Mouse (Mus musculus) kidney, adult 2 months (tissue): Measurements from ENCODE around the gene F5. TPM values are rescaled to one million over a fixed set of nuclear protein-coding genes. Genes with fewer than 3 reads are reported as not detected.

Experiments
- DNase-seq: peaks from one replicate; pipeline ENCODE4 v3.0.0; 2021
- H3K27ac ChIP-seq: fragments of 200-500 bp; 2 replicates; pipeline ENCODE4 v1.5.1; 2012; ENCODE audit warnings: low read depth, low read length, control low read depth, inconsistent platforms; ENCODE audit not compliant: insufficient read depth
- H3K27me3 ChIP-seq: fragments of 200-500 bp; replicated peaks from 2 replicates; pipeline ENCODE4 v1.6.1; 2012; ENCODE audit warnings: mild to moderate bottlenecking, moderate library complexity, low read length, inconsistent platforms; ENCODE audit not compliant: control insufficient read depth, insufficient read depth
- H3K36me3 ChIP-seq: fragments of 200-500 bp; 2 replicates; pipeline ENCODE4 v1.6.1; 2012; ENCODE audit warnings: mild to moderate bottlenecking, moderate library complexity, low read length, inconsistent platforms; ENCODE audit not compliant: control insufficient read depth, insufficient read depth
- H3K4me1 ChIP-seq: fragments of 200-500 bp; 2 replicates; pipeline ENCODE4 v1.6.1; 2011; ENCODE audit warnings: low read length; ENCODE audit not compliant: control insufficient read depth, insufficient read depth
- H3K4me3 ChIP-seq: fragments of 200-500 bp; 2 replicates; pipeline ENCODE4 v1.5.1; 2011; ENCODE audit warnings: mild to moderate bottlenecking, low read depth, low read length, control low read depth; ENCODE audit not compliant: insufficient read depth
- CTCF ChIP-seq: fragments of 200-500 bp; conservative IDR thresholded peaks from 2 replicates; pipeline ENCODE4 v1.5.1; 2011; ENCODE audit warnings: low read depth, mild to moderate bottlenecking, control low read depth, low read length, moderate library complexity, mixed read lengths; ENCODE audit not compliant: insufficient read depth, insufficient read length
- POLR2A ChIP-seq: fragments of 200-500 bp; IDR thresholded peaks from one replicate; pipeline ENCODE4 v1.6.1; 2011; ENCODE audit warnings: low read depth, low read length, control low read depth
- WGBS: fragments of 180-500 bp; shearing (Covaris S2); methylation state at CpG from one replicate; pipeline ENCODE4 v1.1.7; 2018; 5-methylcytosine and 5-hydroxymethylcytosine counted together
- polyA plus RNA-seq: library from polyadenylated mRNA; depleted of rRNA; stranded (reverse); fragments of >200 nt; gene quantifications from 2 replicates; pipeline ENCODE4 v1.2.3, GENCODE M21; 2012; rRNA removed

F5 gene
- polyA plus RNA-seq, 1 experiment: 3.9 TPM

- no peak for DNase-seq
- under 1% methylated on average over 33 of the region's 33 CpGs for WGBS
- H3K27me3 ChIP-seq: no peaks in the 10 kb centered on the region
- TF ChIP-seq CTCF (no peak), POLR2A (no peak)
- peak overlapping the region; percentile 93 for H3K4me3 ChIP-seq
- peak overlapping the region; percentile 53 for H3K27ac ChIP-seq
- peaks cover 21% of the 10 kb centered on the region for H3K4me1 ChIP-seq
- no peaks in the 10 kb centered on the region for H3K36me3 ChIP-seq
Observed at GRCm38 (mm10) chr1:164249332-164249711, 97.7 kb downstream of the F5 start.

- WGBS: 43% methylated on average over 8 of the region's 8 CpGs
- peak overlapping the region; percentile 43; the same call in 1 of the 2 replicates for H3K27ac ChIP-seq
Observed at GRCm38 (mm10) chr1:164250391-164251150, 98.9 kb downstream of the F5 start.

GRCm38 (mm10) chr1:164251438-164251837 is 99.8 kb downstream of the F5 start:
- H3K27ac ChIP-seq: no peak overlapping the region
- no peak for TF ChIP-seq CTCF
- no peak for TF ChIP-seq POLR2A
- H3K4me3 ChIP-seq: no peak overlapping the region
- H3K27me3 ChIP-seq: no peaks in the 10 kb centered on the region
- peaks cover 21% of the 10 kb centered on the region for H3K4me1 ChIP-seq
- DNase-seq: no peak
- 89% methylated on average over 1 of the region's 1 CpGs for WGBS
- H3K36me3 ChIP-seq: no peaks in the 10 kb centered on the region

More at GRCm38 (mm10) chr1:164250391-164251150, 98.9 kb downstream of the F5 start:
- Histone ChIP-seq H3K4me1 (peaks cover 21% of the 10 kb centered on the region), H3K36me3 (no peaks in the 10 kb centered on the region), H3K4me3 (peak overlapping the region; percentile 93), H3K27me3 (no peaks in the 10 kb centered on the region)
- TF ChIP-seq POLR2A (no peak), CTCF (no peak)
- peak; percentile 24 for DNase-seq

- no peak overlapping the region for H3K4me3 ChIP-seq
- H3K4me1 ChIP-seq: peaks cover 19% of the 10 kb centered on the region
- H3K27ac ChIP-seq: no peak overlapping the region
- no peak for DNase-seq
- no peaks in the 10 kb centered on the region for H3K27me3 ChIP-seq
- WGBS: 71% methylated on average over 5 of the region's 5 CpGs
- no peak for TF ChIP-seq POLR2A
- no peak for TF ChIP-seq CTCF
- H3K36me3 ChIP-seq: no peaks in the 10 kb centered on the region
Observed at GRCm38 (mm10) chr1:164252551-164252950, 100.9 kb downstream of the F5 start.

GRCm38 (mm10) chr1:164254836-164255235 is 103.2 kb downstream of the F5 start:
- no peak overlapping the region for H3K27ac ChIP-seq
- peaks cover 11% of the 10 kb centered on the region for H3K4me1 ChIP-seq
- 76% methylated on average over 3 of the region's 3 CpGs for WGBS
- TF ChIP-seq POLR2A: no peak
- no peak for TF ChIP-seq CTCF
- H3K36me3 ChIP-seq: no peaks in the 10 kb centered on the region
- no peaks in the 10 kb centered on the region for H3K27me3 ChIP-seq
- no peak overlapping the region for H3K4me3 ChIP-seq
- DNase-seq: no peak

- no peak overlapping the region for H3K4me3 ChIP-seq
- WGBS: 64% methylated on average over 16 of the region's 16 CpGs
- no peak overlapping the region for H3K27ac ChIP-seq
- no peaks in the 10 kb centered on the region for H3K27me3 ChIP-seq
- TF ChIP-seq POLR2A (no peak), CTCF (no peak)
- H3K4me1 ChIP-seq: no peaks in the 10 kb centered on the region
- DNase-seq: no peak
- H3K36me3 ChIP-seq: no peaks in the 10 kb centered on the region
Observed at GRCm38 (mm10) chr1:164260171-164261028, 108.8 kb downstream of the F5 start.

GRCm38 (mm10) chr1:164261553-164261952 is 109.9 kb downstream of the F5 start:
- no peaks in the 10 kb centered on the region for H3K36me3 ChIP-seq
- WGBS: 89% methylated on average over 7 of the region's 7 CpGs
- no peak for TF ChIP-seq CTCF
- no peak for TF ChIP-seq POLR2A
- H3K27ac ChIP-seq: no peak overlapping the region
- DNase-seq: no peak
- no peaks in the 10 kb centered on the region for H3K4me1 ChIP-seq
- H3K27me3 ChIP-seq: no peaks in the 10 kb centered on the region
- H3K4me3 ChIP-seq: no peak overlapping the region

Other genes starting within 250 kb of the F5 start
- 8.7 and 8.9 TPM in 2 replicates for gene Scyl3, start 222.7 kb upstream of the F5 start, polyA plus RNA-seq
- 0.49 and 1.0 TPM in 2 replicates for gene BC055324, start 157.0 kb upstream of the F5 start, polyA plus RNA-seq
- gene Mettl18, start 156.9 kb upstream of the F5 start, polyA plus RNA-seq: 0.98 and 1.4 TPM in 2 replicates
- gene Sele, start 103.6 kb upstream of the F5 start, polyA plus RNA-seq: 0.37 and 0.42 TPM in 2 replicates
- gene Sell, start 89.9 kb upstream of the F5 start, polyA plus RNA-seq: 0.33 and 7.3 TPM in 2 replicates
- gene Selp, start 36.6 kb upstream of the F5 start, polyA plus RNA-seq: 0.38 and 0.71 TPM in 2 replicates
- gene Slc19a2, start 97.2 kb downstream of the F5 start, polyA plus RNA-seq: 11.2 and 12.8 TPM in 2 replicates
- 6.7 and 8.8 TPM in 2 replicates for gene Ccdc181, start 123.7 kb downstream of the F5 start, polyA plus RNA-seq
- gene Nme7, start 152.3 kb downstream of the F5 start, polyA plus RNA-seq: 12.8 and 14.8 TPM in 2 replicates
- 5.4 and 6.0 TPM in 2 replicates for gene Blzf1, start 155.7 kb downstream of the F5 start, polyA plus RNA-seq